Mouse (Mus musculus) 3T3-L1 (cell line): ENCODE results near the gene Gabpb1.

Source experiments
- DNase-seq: peaks from one replicate; pipeline ENCODE4 v3.0.0-alpha.2; 2015; ENCODE audit warnings: low read depth, low spot score

The Gabpb1 gene

DNA sequence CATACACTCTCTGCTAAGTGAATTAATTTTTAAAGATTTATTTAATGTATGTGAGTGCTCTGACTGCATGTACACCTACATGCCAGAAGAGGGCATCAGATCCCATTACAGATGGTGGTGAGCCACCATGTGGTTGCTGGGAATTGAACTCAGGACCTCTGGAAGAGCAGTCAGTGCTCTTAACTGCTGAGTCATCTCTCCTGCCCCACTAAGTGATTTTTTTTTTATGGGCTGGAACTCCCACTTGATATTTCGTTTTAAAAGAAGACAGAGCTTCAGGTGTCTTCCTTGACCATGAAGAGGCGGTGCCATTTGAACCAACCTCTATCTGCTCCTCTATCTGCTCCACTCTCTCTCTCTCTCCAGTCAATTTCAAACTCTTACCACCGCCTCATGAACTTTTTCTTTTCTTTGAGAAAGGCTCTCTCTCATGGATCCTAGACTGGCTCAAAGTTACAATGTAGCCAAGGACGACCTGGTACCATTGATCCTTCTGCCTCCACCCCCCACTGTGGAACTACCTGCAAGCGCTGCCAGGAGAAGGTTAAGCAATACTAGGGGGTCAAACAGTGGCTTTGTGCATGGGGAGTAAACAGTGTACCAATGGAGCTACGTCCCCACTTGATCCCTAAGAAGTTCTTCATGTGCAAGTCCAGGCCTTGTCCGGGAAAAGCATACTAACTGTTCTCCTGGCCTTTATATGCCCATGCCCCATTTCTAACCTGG, 79.6 kb downstream of the Gabpb1 start:
- DNase-seq: no peak

DNA sequence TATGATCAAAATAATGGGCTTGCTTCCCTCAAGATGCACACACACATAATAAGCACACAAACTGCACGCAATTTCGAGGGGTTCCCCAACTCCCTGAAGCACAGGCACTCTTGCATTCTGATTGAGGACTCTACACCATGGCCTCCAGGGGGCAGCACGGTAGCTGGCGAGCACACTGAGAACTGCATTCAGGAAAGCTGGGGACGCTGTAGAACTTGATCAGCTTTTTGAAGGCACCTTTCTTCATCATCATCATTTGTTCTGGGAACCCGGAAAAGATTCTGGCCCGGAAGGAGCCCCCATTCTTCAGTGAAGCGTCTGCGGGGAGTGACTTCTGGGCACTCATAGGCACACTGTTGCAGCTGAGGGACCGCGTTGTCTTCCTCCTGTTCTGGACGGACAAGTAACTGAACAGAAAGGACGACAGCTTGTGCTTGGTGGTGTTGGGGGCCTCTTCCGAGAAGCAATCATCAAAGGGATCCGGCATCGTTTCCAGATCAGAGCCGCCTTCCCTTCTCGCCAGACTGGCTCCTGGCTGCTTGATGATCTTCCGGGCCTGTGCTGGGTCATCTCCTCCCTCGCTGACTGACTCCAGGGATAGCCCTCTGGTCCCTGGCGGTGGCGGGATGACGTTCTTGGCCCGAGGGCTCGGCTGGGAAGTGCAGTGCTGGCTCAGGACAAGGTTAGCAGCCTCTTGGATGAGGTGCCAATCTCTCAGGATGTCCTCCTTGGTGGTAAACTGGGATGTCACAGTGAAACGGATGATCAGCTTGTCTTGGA, 82.1 kb downstream of the Gabpb1 start:
- DNase-seq: peak; percentile 51

DNA sequence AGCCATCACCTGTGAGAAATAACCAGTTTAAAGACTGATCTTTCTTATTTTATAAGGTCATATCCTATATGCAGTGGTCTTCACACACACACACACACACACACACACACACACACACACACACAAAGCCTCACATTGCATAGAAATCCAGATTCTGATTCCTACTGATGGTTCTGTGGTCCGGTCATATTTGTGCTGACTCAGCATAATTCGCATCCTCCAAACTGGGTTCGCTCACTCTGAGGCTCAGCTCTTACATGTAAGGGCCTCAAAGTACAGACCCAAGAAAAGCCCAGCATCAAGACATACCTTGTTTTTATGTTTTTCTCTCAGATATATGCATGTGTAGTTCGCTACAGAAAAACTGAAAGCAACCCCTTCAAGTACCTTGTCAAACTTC, 84.8 kb downstream of the Gabpb1 start:
- no peak for DNase-seq

DNA sequence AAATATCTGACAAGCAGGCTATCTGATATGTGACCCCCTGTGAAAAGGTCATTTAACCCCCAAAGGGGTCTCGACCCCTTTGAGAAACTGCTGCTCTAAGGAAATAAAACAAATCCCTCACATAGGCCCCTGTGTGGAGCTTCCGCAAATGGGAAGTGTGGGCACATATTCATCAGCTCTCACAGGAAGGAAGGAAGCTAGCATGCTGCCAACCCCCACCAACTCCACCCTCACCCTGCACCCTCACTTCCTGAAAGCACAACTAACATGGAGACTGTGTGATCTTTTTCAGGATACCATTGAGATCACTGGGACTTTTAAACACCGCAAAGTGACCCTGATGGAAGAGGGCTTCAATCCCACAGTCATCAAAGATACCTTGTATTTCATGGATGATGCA, 88.7 kb downstream of the Gabpb1 start:
- no peak for DNase-seq

DNA sequence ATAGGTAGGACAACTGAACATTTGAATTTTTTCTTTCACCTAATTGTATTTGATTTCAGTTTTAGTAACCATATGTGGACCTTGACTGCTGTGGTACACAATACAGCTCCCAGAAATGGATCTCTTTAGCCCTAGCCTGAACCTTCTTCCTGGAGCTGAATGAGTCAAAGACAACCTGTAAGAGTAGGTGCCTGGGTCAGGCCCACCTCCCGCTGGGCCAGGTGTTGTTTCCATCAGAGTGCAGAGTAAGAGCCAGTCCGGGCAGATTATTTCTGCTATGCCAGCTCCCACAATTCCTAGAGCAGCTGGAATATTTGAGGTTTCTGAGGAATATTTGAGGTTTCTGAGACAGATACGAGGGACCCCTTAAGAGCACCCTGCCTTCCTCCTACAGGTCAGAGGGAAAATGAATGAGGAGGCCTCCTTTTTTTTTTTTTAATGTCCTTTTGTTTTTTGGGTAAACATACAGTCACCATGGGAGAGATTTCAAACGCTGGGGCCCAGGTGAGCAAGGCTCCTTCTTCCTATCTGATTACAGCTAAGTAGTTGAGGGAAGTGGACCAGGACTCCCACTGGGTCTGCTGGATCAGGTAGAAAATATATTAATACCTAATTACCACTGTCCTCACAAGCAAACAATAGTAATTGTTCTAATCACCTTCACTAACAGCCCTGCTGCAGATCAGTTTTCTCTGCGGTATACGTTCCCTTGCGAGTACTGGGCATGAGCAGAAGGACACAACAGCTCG, 91.3 kb downstream of the Gabpb1 start:
- no peak for DNase-seq

DNA sequence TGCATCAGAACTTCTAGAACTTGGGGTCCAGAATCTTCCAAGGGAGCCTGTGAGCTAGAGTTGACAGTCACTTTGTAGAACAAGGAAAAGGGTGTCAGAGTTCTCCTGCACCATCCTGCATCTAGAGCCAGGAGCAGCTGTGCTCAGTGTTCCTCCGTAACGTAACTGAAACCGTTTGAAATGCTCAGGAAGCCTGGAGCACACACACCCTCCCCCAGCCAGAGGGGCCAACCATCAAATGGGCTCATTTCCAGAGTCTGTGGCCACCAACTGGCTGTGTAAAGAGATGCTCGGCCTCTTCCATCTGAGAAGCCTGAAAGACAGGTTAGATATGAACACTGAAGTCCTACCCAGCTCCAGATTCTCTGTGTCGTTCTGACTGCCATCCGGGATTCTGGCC, 92.2 kb downstream of the Gabpb1 start:
- no peak for DNase-seq

DNA sequence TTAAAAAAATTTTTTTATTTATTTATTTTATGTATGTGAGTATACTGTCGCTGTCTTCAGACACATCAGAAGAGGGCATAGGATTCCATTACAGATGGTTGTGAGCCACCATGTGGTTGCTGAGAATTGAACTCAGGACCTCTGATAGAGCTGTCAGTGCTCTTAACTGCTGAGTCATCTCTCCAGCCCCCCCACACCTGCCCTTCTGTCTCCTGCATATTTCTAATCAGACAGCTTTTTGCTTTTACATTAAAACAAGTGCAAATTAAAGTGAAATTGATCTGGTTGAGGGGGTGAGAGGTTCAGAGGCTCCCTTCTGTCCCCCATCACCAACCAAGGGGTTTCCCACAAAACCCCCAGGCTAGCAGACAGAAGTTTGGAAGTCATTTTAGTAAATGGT, 96.9 kb downstream of the Gabpb1 start:
- DNase-seq: no peak
